Mouse (Mus musculus) liver, adult 2 months (tissue): ENCODE data around the gene Adk.

Source experiments
- CTCF ChIP-seq: fragments of 200-500 bp; IDR thresholded peaks from 2 replicates; pipeline ENCODE4 v1.5.1; 2011; ENCODE audit warnings: low read depth, low read length, control low read depth
- POLR2A ChIP-seq: fragments of 200-500 bp; IDR thresholded peaks from 2 replicates; pipeline ENCODE4 v1.6.1; 2011; ENCODE audit warnings: low read length, control low read depth; ENCODE audit not compliant: insufficient read depth; ENCODE audit errors: extremely low read depth

DNA sequence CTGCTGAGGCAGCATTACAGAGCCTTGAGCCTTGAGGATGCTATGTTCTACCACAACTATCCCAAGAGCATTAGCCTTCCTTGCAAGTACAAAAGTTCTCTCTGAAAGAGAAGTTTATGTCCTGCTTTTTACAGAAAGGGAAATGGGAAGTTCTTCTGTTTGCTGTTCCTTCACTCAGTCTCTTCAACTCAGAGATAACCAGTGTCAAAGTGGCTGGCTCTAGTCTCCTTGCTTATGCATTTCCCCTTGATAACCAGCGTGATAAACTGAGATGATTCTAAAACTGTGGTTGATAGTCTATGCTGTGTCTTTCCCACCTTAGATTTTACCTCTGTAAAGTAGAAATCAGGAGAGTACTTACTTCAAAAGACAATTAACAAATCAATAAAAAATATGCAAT, 223.4 kb downstream of the Adk start:
- TF ChIP-seq CTCF (no peak), POLR2A (no peak)
